Mouse (Mus musculus) forebrain, postnatal 0 days (tissue): ENCODE measurements around the gene Vmn2r32. TPM values are rescaled to one million over a fixed set of nuclear protein-coding genes. Genes with fewer than 3 reads are reported as not detected.
"Not testable (repeated sequence)": the region's sequence is repeated elsewhere in the genome, so short reads cannot be mapped to it uniquely, and the experiment has no call there.

Source experiments
- ATAC-seq: fragments of 200-750 bp; cut with Nextera tagmentation; 2 replicates; pipeline ENCODE4 v1.8.0; 2017; ENCODE audit warnings: mild to moderate bottlenecking, moderate library complexity
- DNase-seq: peaks from one replicate; pipeline ENCODE4 v3.0.0-alpha.2; 2015
- H3K27ac ChIP-seq: fragments of 300-500 bp; sonication (generic); 2 replicates; pipeline ENCODE4 v1.5.1; 2014; ENCODE audit warnings: low read depth, mild to moderate bottlenecking, antibody characterized with exemption, low read length, moderate library complexity, mixed read lengths
- H3K27me3 ChIP-seq: fragments of 300-500 bp; sonication (generic); 2 replicates; pipeline ENCODE4 v1.6.1; 2014; ENCODE audit warnings: mild to moderate bottlenecking, low read length, mixed read lengths; ENCODE audit not compliant: insufficient read depth
- H3K36me3 ChIP-seq: fragments of 300-500 bp; sonication (generic); 2 replicates; pipeline ENCODE4 v1.6.1; 2014; ENCODE audit warnings: mild to moderate bottlenecking, moderate library complexity; ENCODE audit not compliant: insufficient read depth
- H3K4me1 ChIP-seq: fragments of 300-500 bp; sonication (generic); 2 replicates; pipeline ENCODE4 v1.6.1; 2014; ENCODE audit warnings: antibody characterized with exemption; ENCODE audit not compliant: insufficient read depth
- H3K4me2 ChIP-seq: fragments of 300-500 bp; sonication (generic); 2 replicates; pipeline ENCODE4 v1.6.1; 2014; ENCODE audit warnings: low read depth, mild to moderate bottlenecking, moderate library complexity
- H3K4me3 ChIP-seq: fragments of 300-500 bp; sonication (generic); 2 replicates; pipeline ENCODE4 v1.5.1; 2014; ENCODE audit warnings: low read depth, low read length, mixed read lengths
- H3K9ac ChIP-seq: fragments of 300-500 bp; sonication (generic); 2 replicates; pipeline ENCODE4 v1.6.1; 2014; ENCODE audit warnings: mild to moderate bottlenecking
- H3K9me3 ChIP-seq: fragments of 300-500 bp; sonication (generic); 2 replicates; pipeline ENCODE4 v1.6.1; 2016; ENCODE audit warnings: low read length
- WGBS: fragments of 180-500 bp; shearing (Covaris S2); extraction: QIAGEN DNeasy Blood & Tissue Kit; methylation state at CpG from one replicate; pipeline ENCODE4 v1.1.7; 2014; 5-methylcytosine and 5-hydroxymethylcytosine counted together
- polyA plus RNA-seq: library from polyadenylated mRNA; unstranded; fragments of >200 nt; fragmentation: Nextera tagmentation; extraction: Ambion mirVana; gene quantifications from 2 replicates; pipeline ENCODE4 v1.2.1, GENCODE M21; 2015
- total RNA-seq: library from RNA; depleted of rRNA; stranded (reverse); fragments of >200 nt; gene quantifications from 2 replicates; pipeline ENCODE4 v1.2.3, GENCODE M21; 2014; rRNA removed

Gene Vmn2r32
- total RNA-seq (not detected in 2 replicates), polyA plus RNA-seq (not detected in 2 replicates)

- H3K36me3 ChIP-seq, H3K4me3 ChIP-seq, ATAC-seq, DNase-seq, H3K9ac ChIP-seq, H3K9me3 ChIP-seq, H3K27ac ChIP-seq, H3K27me3 ChIP-seq, H3K4me1 ChIP-seq, H3K4me2 ChIP-seq: not testable (repeated sequence)
- 60% methylated on average over 1 of the region's 2 CpGs for WGBS
Observed at GRCm38 (mm10) chr7:7479918-7480317, at the start of gene Vmn2r32. Gene Vmn2r32 (minus strand): TSS chr7:7480018.

Other genes with a start within 250 kb of the Vmn2r32 start
- gene Vmn2r29, start 232.7 kb downstream of the Vmn2r32 start, total RNA-seq: 1.7 and 2.3 TPM in 2 replicates
- 0.42 and 1.2 TPM in 2 replicates for gene Vmn2r29, start 232.7 kb downstream of the Vmn2r32 start, polyA plus RNA-seq
- 6.1 and 8.7 TPM in 2 replicates for gene Gm45844, start 201.7 kb downstream of the Vmn2r32 start, total RNA-seq
- 6.8 and 9.2 TPM in 2 replicates for gene Gm45844, start 201.7 kb downstream of the Vmn2r32 start, polyA plus RNA-seq
- 171 and 175 TPM in 2 replicates for gene Clcn4, start 179.2 kb downstream of the Vmn2r32 start, total RNA-seq
- 185 and 231 TPM in 2 replicates for gene Clcn4, start 179.2 kb downstream of the Vmn2r32 start, polyA plus RNA-seq
- not detected in 2 replicates for gene Vmn2r30, start 142.4 kb downstream of the Vmn2r32 start, total RNA-seq
- gene Vmn2r30, start 142.4 kb downstream of the Vmn2r32 start, polyA plus RNA-seq: not detected in 2 replicates
- not detected in 2 replicates for gene Gm45783, start 105.4 kb downstream of the Vmn2r32 start, total RNA-seq
- not detected in 2 replicates for gene Gm45783, start 105.4 kb downstream of the Vmn2r32 start, polyA plus RNA-seq
- gene Vmn2r31, start 80.3 kb downstream of the Vmn2r32 start, total RNA-seq: not detected in 2 replicates
- gene Vmn2r31, start 80.3 kb downstream of the Vmn2r32 start, polyA plus RNA-seq: not detected in 2 replicates
- not detected in 2 replicates for gene Vmn2r33, start 86.8 kb upstream of the Vmn2r32 start, total RNA-seq
- not detected in 2 replicates for gene Vmn2r33, start 86.8 kb upstream of the Vmn2r32 start, polyA plus RNA-seq
- gene Vmn2r34, start 209.5 kb upstream of the Vmn2r32 start, total RNA-seq: not detected in 2 replicates
- not detected in 2 replicates for gene Vmn2r34, start 209.5 kb upstream of the Vmn2r32 start, polyA plus RNA-seq